Mouse (Mus musculus): ENCODE results near the gene 4932414N04Rik.
A peak's percentile ranks its signal among the peaks of the same experiment; 100 is the strongest.
"Not testable (repeated sequence)": the region's sequence is repeated elsewhere in the genome, so short reads cannot be mapped to it uniquely, and the experiment has no call there.

4932414N04Rik gene

DNA sequence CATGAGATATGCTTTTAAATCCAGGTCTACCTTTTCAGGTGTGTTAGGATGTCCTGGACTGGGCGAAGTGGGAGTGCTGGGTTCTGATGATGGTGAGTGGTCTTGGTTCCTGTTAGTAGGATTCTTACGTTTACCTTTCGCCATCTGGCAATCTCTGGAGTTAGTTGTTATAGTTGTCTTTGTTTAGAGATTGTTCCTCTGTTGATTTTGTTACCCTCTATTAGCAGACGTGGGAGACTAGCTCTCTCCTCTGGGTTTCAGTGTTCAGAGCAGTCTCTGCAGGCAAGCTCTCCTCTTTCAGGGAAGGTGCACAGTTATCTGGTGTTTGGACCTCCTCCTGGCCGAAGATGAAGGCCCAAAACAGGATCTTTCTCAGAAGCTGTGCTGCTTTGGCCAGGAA, at the start of gene 4932414N04Rik:
TSS of gene 4932414N04Rik (plus strand) at position 301 of the 400 bp plus-strand sequence.
- ATAC-seq (ENCODE audit: insufficient number of reproducible peaks, low FRiP score, low TSS enrichment) = not testable (repeated sequence)

DNA sequence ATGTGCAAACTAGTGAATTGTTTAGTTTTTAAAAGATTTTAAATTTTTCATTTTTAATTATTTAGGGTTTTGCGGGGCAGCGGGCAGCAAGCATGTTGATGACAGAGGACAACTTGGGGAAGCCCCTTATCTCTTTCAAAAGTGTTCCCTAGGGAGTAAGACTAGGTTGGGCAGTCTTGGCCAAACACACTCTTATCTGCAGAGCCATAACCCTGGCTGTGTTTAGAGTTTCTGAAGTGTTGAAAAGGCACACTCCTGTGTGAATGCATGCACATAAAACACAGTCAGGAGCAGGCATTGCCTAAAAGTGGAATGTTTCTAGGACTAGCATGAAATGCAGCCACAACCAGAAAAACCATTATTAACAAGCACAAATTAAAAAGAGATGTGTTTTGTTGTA, 75.9 kb downstream of the 4932414N04Rik start:
- ATAC-seq (ENCODE audit: insufficient number of reproducible peaks, low FRiP score, low TSS enrichment) = no peak

DNA sequence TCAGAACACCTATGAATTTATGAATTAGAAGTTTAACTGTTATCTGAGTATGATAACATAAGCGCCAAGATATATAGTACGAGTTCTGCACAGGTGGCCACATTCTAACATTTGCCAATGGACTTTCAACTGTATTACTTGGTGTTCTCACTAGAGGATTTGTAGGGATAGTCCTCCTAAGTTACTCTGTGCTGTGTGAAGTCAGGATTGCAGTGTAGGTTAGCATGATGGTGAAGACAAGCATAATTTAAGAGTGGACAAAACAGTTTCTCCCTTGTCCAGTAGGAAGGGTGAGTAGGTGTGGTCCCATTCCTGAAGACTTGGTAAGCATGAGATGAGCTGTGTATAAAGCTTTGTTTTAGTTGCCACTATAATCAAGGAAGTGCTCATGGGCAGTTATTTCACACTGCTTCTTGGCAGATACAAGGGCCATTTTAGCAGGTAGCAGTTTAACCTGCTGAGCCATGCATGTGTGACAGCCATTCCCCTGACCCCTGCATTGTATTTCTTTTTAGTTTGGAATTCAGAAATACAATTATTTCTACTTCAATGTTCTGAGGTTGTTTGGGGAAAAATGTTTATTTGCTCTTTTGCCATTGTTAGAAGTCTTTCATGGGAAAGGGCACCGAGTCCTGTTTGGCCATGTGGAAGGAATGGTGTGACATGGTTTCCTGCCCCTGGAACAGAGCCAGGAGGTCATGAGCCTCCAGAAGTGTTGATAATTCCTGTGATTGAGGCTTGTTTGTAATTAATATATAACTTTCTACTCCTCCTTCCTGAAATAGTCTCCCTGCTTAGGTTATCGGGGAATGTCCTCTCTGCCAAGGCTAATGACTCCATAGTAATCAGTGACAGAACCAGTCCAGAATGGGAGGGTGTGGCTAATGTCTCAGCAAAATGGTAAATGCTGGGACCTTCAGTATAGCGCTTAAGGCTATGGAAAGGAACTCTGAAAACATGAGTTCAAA, 83.8 kb downstream of the 4932414N04Rik start:
- ATAC-seq (ENCODE audit: insufficient number of reproducible peaks, low FRiP score, low TSS enrichment) = no peak

DNA sequence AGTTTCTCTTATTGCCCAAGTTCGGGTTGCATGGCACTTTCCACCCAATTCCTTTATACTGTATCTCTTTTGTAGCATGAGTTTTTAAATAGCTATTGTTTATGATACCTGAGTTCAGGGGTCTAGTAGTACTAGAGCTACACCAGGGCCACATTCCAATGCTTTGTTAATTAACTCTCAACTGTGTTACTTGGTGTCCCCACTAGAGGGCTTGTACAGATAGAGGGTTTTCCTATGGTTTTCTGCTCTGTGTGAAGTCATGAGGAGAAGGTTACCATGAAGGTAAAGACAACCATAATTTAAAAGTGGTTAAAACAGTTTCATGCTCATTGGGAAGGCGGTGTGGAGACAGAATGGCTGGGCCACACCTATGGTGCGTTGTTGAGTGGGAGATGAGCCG, 88.3 kb downstream of the 4932414N04Rik start:
- ATAC-seq (ENCODE audit: insufficient number of reproducible peaks, low FRiP score, low TSS enrichment) = no peak

DNA sequence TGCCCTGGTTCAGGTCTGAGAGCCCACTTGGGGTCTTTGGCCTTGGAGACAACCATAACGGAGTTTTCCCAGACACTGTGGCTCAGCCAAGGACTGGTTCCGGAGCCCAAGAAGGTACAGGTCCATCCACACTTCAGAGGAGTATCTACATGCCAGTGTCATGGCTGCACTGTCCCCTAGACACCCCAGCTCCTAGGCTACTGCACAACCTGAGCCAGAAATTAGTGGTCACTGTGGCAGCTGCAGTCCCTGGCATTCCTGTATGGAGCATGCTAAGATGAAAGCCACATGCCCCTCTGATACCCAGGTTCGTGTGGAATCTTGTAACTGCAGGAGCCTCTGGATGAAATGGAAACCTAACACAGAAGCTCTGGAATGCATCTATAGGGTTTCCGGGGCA, 99.9 kb downstream of the 4932414N04Rik start:
- ATAC-seq (ENCODE audit: insufficient number of reproducible peaks, low FRiP score, low TSS enrichment) = no peak

DNA sequence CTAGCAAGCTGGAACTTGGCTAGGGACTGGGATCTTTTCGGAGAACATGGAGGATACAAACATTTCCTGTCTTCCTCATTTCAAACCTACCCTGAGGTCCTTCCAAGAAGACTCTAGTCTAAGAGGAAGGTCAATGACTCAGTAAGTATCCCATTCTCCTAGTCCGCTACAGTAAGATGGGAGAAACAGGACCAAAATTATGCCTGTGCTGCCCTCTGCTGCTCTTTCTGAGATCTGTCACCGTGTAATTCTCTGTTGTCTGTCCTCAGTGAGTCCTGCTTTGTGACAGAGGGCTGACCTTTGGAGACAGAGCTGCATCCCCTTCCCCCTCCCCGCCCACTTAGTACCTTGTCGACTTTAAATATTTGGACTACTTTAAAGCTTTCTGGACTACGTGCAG, 100.5 kb downstream of the 4932414N04Rik start:
- peak; percentile 68 for ATAC-seq (ENCODE audit: insufficient number of reproducible peaks, low FRiP score, low TSS enrichment)

DNA sequence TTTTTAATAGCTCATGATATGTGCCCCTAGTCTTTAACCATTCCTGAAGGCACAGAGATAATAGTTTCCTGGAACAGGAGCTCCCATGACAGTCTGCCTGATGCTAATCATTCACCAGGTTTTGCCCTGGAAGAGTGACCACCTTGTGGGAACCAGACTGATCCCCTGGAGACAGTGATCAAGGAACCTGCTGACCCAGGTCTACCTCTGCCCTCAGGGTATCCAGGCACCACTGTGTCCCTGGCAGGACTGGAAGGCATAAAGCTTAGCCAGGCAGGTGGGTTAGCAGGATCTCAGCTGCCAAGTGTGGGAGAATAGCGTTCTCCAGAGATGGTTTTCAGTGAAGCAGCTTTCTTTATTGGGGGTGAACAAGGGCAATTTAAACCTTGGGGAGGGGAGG, 109.1 kb downstream of the 4932414N04Rik start:
- no peak for ATAC-seq (ENCODE audit: insufficient number of reproducible peaks, low FRiP score, low TSS enrichment)

DNA sequence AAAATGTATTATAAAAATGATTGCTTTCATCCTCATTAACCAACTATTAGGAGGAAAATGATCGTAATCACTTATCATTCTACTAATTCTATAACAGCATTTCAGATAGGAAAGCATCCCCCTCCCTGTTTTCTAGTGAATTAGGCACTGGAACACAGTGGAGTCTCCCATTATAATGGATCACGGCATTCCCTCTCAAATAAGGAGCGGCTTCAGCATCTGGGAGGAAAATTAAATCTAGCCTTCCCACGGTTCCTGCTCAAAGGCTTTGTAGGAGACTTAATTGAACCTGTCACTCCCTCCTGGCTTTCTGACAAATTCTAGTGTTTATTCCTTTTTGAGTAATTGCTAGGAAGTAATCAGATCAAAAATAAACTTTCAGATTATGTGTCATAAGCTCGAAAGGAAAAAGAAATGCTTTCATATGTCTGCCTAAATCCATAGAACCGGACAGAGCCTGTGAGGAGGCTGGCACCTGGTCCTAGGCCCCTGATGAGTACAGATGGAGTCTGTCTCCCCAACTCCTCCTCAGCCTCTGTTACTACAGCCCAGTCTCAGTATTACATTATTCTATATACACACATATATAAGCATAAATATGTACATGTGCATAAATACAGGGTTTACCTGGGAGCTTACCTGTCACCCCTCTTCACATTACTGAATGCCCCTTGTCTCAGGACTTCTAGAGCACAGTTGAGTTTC, 111.1 kb downstream of the 4932414N04Rik start:
- ATAC-seq (ENCODE audit: insufficient number of reproducible peaks, low FRiP score, low TSS enrichment) = no peak

DNA sequence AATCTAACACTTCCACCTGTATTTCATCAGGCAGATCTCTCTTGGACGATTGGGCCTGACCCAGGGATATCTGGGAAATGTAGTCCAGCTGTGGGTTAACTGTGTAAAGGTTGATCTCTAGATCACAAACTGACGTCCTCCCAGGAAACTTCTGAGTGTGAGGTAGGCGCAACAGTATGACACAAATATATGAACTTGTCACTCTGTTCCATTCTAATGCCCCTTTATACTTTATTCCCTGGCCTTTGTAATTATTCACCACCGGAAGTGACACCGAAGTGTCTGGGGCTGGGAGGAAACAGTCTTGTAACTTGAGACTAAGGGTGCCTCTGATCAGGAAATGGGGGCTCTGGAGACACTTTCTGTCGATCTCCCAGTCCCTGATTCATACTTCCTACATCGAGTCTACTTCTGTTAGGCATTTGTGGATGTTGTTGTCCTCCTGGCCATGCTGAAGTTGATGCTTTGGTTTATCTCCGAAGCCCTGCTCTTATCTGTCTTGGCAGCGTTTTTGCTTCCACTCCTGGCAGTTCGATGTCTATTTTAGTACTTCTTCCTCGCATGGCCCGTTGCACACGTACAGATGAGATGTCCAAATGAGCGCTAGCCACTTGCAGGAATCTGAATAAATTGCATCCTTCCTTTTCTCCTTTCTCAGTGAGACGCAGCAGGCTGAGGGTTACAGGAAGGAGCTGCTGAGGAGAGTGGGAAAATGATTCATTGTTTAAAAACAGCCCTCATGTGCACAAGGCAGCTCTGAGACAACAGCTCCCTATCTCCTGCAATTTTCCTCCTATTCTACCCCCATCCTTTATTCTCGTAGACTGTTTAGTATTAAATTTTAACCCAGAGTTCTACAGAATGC, 126.2 kb downstream of the 4932414N04Rik start:
- no peak for ATAC-seq (ENCODE audit: insufficient number of reproducible peaks, low FRiP score, low TSS enrichment)

DNA sequence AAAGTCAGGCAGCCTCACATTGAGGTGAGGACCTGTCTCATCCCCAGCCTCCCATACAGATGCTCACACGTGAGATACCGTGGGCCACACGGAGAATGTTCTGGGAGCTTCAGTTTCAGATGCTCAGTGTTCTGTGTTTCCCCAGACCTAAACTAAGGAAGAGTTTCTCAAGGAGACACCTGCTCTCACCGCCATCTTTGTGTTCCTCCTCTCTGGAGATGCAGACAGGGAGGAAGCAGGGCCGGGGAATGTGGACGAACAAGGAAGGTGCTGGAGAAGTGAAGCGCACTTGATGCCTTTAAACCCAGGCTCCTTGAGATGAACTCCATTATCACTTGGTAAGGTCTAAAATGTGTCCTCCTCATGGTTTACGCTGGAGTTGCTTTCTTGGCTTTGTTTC, 127.4 kb downstream of the 4932414N04Rik start:
- not testable (repeated sequence) for ATAC-seq (ENCODE audit: insufficient number of reproducible peaks, low FRiP score, low TSS enrichment)

DNA sequence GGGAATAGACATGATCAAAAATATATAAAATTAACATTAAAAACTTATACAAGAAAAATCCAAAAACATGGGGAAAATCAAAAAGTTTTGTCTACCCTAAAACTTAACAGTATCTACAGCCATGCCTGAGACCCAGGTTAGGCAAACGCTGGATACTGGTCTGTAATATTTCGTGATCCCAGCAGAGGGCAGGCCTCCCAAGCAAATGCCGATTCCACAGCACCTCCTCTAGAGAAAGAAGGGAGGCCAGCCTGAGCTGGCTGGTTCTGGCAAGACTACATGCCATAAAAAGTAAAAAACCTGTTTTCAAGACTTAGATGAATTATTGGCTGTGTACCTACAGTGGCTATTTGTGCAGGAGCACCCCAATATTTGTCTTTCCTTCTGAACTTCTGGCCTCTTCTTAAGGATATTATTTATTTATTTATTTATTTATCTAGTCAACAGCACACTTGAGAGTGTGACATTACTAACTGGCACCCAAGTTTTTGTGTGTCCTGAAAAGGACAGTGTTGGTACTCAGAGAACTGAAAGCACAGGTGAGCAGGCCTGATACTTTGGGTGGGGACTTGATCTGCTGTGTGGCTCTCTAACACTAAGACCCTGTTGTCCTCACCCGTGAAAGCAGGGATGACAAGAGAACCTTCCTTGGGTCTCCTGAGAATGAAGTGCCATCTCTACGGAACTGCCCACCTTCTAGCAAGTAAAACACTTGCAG, 128.6 kb downstream of the 4932414N04Rik start:
- peak; percentile 80 for ATAC-seq (ENCODE audit: insufficient number of reproducible peaks, low FRiP score, low TSS enrichment)

DNA sequence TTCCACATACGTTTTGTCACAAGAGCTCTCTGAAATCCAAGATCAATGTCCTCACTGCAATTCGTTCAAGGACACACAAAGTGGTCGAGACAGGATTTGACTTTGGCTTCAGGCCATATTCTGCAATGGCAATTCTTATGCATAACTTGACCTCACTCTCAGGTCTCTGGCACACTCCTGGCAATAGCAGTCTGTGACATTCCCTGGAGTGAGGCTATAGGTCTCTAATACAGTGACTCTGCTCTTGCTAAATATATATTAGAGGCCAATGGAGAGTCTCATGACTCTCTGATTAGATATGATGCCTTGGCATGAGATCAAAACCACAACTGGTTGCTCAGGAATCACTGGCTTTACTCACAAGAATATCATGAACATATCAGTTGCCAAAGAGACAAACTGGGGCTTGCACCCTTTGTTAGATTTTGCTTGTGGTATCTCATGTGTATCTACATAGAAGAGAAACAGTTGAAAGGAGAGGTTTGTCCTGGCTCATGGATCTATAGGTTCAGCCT, 130.9 kb downstream of the 4932414N04Rik start:
- no peak for ATAC-seq (ENCODE audit: insufficient number of reproducible peaks, low FRiP score, low TSS enrichment)

DNA sequence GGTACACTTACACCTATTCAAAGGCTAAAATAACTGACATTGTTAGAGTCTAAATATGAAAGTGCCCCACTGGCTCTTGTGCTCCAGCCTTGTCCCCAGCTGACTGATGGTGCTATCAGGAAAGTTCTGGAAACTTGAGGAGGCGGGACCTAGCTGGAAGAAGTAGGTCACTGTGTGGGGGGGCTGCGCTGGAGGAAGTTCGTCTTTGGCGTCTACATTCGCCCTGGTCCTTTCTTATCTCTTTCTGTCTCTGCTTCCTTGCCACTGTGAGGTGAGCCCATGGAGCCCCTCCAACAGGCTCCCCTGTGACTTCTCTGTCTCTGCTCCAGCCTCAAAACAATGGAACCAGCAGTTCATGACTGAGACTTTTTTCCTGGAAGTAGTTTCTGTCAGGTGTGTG, 136.0 kb downstream of the 4932414N04Rik start:
- no peak for ATAC-seq (ENCODE audit: insufficient number of reproducible peaks, low FRiP score, low TSS enrichment)

DNA sequence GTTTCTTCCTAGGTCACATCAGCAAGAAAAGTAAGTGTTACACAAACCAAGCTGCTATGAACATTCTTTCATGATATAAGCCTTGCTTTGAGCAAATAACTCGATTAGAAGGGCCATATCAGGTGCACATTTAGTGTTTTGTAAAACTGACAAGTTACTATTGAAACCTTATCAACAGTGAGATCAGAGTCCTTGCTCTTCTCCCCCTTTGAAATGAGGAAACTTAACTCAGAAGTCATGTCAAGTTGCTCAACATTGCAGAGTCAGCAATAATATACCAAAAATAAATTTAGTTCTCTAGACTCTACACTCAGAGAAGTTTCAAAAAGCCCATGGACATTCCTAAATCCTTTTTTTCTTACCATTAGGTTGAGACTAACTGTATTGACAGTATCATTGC, 137.2 kb downstream of the 4932414N04Rik start:
- no peak for ATAC-seq (ENCODE audit: insufficient number of reproducible peaks, low FRiP score, low TSS enrichment)

DNA sequence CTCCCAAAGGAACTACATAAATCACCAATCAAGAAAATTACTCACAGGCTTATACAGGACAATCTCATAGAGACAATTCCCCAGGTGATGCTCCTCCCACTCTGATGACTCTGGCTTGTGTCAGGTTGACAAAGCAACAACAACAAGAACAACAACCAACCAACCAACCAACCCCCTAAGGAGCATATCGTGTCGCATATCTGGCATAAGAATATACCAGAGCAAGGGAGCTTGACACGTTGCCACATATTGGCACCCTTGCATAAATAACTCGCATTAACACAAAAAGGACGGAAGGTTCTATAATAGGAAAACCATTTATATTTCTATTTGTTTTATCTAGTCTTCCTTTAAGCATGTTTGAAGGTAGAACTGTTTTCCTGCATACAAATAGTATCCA, 137.9 kb downstream of the 4932414N04Rik start:
- ATAC-seq (ENCODE audit: insufficient number of reproducible peaks, low FRiP score, low TSS enrichment) = no peak

DNA sequence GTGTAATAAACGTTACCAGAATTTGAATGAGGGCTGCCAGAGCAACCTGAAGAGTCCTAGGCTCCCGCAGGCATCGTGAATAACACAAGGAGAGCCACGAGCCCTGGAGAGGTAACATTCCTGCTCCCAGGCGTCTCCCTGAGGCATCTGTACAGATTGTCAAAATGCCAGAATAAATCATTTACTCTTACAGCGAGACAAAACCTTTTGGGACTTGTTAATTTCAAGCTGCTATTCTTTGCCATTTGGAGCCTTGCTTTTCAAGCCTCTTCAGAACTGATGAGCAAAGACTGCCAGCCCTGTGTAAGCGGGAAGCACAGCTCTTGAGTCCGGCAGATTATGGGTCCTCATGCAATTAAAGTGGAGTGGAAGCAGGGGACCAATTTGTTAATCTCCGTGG, 138.3 kb downstream of the 4932414N04Rik start:
- ATAC-seq (ENCODE audit: insufficient number of reproducible peaks, low FRiP score, low TSS enrichment) = no peak

DNA sequence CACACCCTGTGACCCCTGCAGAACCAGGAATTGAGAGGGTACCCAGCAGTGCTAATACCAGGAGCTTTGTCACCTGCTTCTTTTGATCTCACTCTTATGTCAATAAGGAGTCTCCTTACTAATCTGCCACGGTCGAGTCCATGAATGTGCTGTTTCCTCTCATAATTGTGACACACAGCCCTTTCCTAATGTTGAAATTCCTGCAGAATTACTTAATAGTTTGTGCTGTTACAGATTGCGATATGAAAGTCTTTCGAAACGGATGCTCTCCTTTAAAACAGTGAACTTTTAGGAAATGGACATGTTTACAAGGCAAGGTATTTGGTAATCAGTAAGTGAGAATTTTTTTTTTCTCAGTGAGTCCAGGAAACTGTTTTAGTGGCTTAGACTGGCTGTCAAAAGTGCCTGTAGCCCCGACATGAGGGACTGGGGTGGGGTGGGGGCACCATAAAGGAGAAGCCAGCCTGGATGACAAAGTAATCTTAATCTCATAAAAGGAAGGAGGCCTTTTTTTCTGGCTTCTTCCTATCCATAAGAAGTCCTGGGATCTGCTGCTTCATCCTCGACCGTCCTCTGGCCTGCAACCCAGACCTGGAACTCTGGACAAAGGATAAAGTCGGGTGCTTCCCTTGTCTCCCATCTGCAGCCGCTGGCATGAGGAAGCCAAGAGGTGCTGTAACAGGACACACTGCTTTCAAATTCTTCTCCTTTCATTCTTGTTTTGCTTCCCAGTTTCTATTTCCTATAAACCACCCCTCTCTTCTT, 139.9 kb downstream of the 4932414N04Rik start:
- no peak for ATAC-seq (ENCODE audit: insufficient number of reproducible peaks, low FRiP score, low TSS enrichment)

DNA sequence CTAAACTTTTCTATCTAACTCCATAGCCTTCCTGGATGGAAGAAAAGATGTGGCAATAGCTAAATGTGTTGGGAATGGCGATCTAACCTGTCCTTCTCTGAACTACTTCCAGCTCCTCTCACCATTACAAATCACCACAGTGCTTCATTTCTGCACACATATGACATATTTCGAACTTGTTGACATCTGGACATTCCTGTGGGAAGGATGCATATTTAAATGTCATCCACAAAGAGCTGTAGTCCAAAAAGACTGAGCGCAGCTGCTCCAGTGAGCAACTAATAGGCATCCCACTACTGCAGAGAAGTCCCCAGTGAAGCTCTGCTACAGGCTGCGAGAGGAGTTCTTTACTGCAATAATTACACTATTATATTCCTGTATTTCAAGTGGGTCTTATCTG, 140.8 kb downstream of the 4932414N04Rik start:
- ATAC-seq (ENCODE audit: insufficient number of reproducible peaks, low FRiP score, low TSS enrichment) = no peak
